Mouse (Mus musculus): ENCODE measurements at regions not wholly inside any gene's neighbourhood (a gene's known extent, or its start where the extent isn't known, plus 50 kb on each side); places are given as distances from the start of the nearest gene placed in this dataset.

DNA sequence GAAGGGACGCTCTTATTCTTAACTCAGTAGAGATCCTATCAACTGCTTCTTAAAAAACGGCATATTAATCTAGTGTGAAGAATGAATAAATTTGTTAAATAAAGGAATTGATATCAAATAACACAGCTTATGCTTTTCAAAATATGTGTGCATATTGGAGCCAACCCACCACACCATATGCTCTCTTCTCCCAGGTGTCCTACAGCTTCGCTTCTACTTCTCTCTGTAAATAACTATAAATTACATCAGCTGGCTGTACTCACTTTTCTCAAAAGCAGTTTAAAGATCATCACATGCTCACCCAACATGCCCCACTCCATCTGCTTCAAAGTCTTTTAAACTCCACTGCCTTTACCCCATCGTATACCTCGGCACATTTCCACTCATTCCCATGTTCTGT, 777.0 kb downstream of the Rapgef2 start:
- DNase-seq (ENCODE audit: low read depth, low spot score) = no peak

DNA sequence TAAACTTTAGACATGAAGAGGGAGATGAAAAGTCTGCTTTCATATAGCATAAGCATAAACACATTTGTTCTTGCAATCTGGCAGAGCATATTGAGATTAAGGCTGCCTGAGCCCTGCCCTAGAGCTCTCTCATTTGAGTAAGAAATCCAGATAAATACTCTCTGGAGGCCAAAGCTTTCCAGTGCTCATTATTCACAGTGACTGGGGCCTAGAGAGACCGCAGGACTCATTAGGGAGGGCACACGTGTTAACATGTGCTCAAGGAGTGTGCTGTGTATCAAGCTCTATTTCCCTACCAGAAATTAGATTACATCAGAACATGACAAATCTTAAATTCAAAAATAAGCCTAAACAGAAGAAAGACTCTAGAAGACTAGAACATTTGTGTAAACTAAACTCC, 808.6 kb downstream of the Rapgef2 start:
- DNase-seq (ENCODE audit: low read depth, low spot score) = peak; percentile 2

All from mesoderm, embryonic 11.5 days (tissue).